Mouse (Mus musculus) lung, postnatal 0 days (tissue): ENCODE measurements around the gene Adgrf2.

Source experiments
- CTCF ChIP-seq: IDR thresholded peaks from 2 replicates; pipeline ENCODE4 v1.5.1; 2016; ENCODE audit warnings: antibody characterized with exemption, mild to moderate bottlenecking
- EP300 ChIP-seq: IDR thresholded peaks from 2 replicates; pipeline ENCODE4 v1.6.1; 2016; ENCODE audit warnings: antibody characterized with exemption, mild to moderate bottlenecking, control low read depth

- no peak for TF ChIP-seq CTCF
- TF ChIP-seq EP300: no peak; the same call in 1 of the 2 replicates
Observed at GRCm38 (mm10) chr17:42752173-42752572, 10.2 kb upstream of the Adgrf2 start.
